Comparison of ENCODE assay signal across 8 mouse cellular contexts in genomic region chr4:134078694-134079093, GRCm38 (mm10). TPM values are rescaled to one million over a fixed set of nuclear protein-coding genes. Genes with fewer than 3 reads are reported as not detected.
DNase-seq lines count a peak whose midpoint lies in the region; ATAC-seq and TF ChIP-seq lines count a peak whose summit lies in the region.

No protein-coding gene starts in this region.

- H3K4me3 ChIP-seq in heart, adult 2 months, result no peak overlapping the region
- H3K4me3 ChIP-seq in olfactory bulb, adult 2 months (ENCODE audit: insufficient read depth, low read depth, low read length), result no peak overlapping the region

- 0 out of 2 replicates have a peak, but pooled peaks cover 3% of the 10 kb centered on the region for H3K27me3 ChIP-seq in heart, adult 2 months (ENCODE audit: control insufficient read depth, insufficient read depth, low read length)

- peak; percentile 47 to 49; a peak in 3 of 4 replicates for ATAC-seq in hematopoietic stem cell, adult 5-6 weeks (replicated peaks in 1 of 2; ENCODE audit: insufficient read depth in 1 of 2, low FRiP score in 2 of 2, low TSS enrichment in 1 of 2, low read depth in 1 of 2, poor library complexity in 2 of 2, severe bottlenecking in 2 of 2)

- no peak for DNase-seq in heart, adult 2 months
- DNase-seq in heart, postnatal 25 days (ENCODE audit: low spot score), result no peak
- peak; percentile 98 for DNase-seq in ES-CJ7 (ENCODE audit: low read depth, low spot score)
- DNase-seq in cerebellum, postnatal 14 days, result peak; percentile 41 to 64
- peak; percentile 27 to 45 for DNase-seq in left cerebral cortex, postnatal 25 days (ENCODE audit: low spot score in 2 of 2)
- DNase-seq in urinary bladder, adult 2 months (ENCODE audit: low spot score), result no peak

- no peak for TF ChIP-seq EP300 in heart, adult 2 months (IDR thresholded peaks at IDR 0.05; ENCODE audit: insufficient read depth, low read depth, low read length)

- no peak overlapping the region for H3K9ac ChIP-seq in heart, adult 2 months (ENCODE audit: low read depth, low read length)

- H3K79me2 ChIP-seq in heart, adult 2 months (replicated peaks; ENCODE audit: control insufficient read depth, insufficient read depth, low read length), result no peaks in the 10 kb centered on the region

- WGBS in heart, adult 2 months, result 30% methylated on average over 3 of the region's 3 CpGs
- 27% methylated on average over 3 of the region's 3 CpGs for WGBS in olfactory bulb, adult 2 months

- no peaks in the 10 kb centered on the region for H3K4me1 ChIP-seq in heart, adult 2 months (ENCODE audit: control insufficient read depth, insufficient read depth, low read length)
- H3K4me1 ChIP-seq in olfactory bulb, adult 2 months (ENCODE audit: control insufficient read depth, insufficient read depth, low read length), result peaks cover 17% of the 10 kb centered on the region

- TF ChIP-seq CTCF in heart, adult 2 months (IDR thresholded peaks at IDR 0.05), result peak; percentile 63
- TF ChIP-seq CTCF in olfactory bulb, adult 2 months (IDR thresholded peaks at IDR 0.05; ENCODE audit: insufficient read depth, low read depth, low read length), result peak; percentile 34; the same call in 1 of the 2 replicates

- intact Hi-C loops in heart, adult 2 months (cut with DNase I), result no loop called here
- intact Hi-C loops in heart, postnatal 25 days (cut with DNase I), result no loop called here
- intact Hi-C loops in left cerebral cortex, postnatal 25 days (cut with DNase I), result no loop called here

- no peaks in the 10 kb centered on the region for H3K36me3 ChIP-seq in heart, adult 2 months (ENCODE audit: control insufficient read depth, insufficient read depth, low read length)

- TF ChIP-seq POLR2A in heart, adult 2 months (IDR thresholded peaks at IDR 0.05; ENCODE audit: insufficient read depth, low read depth, low read length), result no peak
- TF ChIP-seq POLR2A in olfactory bulb, adult 2 months (IDR thresholded peaks at IDR 0.05; ENCODE audit: insufficient read depth, low read depth, low read length), result no peak

- no peak overlapping the region for H3K27ac ChIP-seq in heart, adult 2 months
- no peak overlapping the region for H3K27ac ChIP-seq in olfactory bulb, adult 2 months (ENCODE audit: insufficient read depth, low read depth, low read length)

RNA-seq across cellular contexts. Expression of gene Cd52, which starts 16.2 kb away (rescaled TPM):
- total RNA-seq in heart, adult 2 months (2021), result 1 to 10 TPM; 4.1 to 5.8 TPM
- 9.0 and 19.2 TPM in 2 replicates for polyA plus RNA-seq in heart, adult 2 months (2012; rRNA removed)
- total RNA-seq in heart, postnatal 25 days (2021), result 1 to 10 TPM; 3.6 to 4.5 TPM
- 342 and 372 TPM in 2 replicates for total RNA-seq in hematopoietic stem cell, adult 5-6 weeks (2017)
- total RNA-seq in left cerebral cortex, postnatal 25 days (2021), result 1 to 10 TPM; 1.6 to 3.4 TPM
- polyA plus RNA-seq in olfactory bulb, adult 2 months (2012; ENCODE audit: insufficient read depth, insufficient read length, low replicate concordance, missing spikeins), result not detected in 2 replicates
- polyA plus RNA-seq in urinary bladder, adult 2 months (2012; rRNA removed), result 31.3 and 32.6 TPM in 2 replicates

RNA-seq across cellular contexts. Expression of gene Crybg2, which starts 18.1 kb away (rescaled TPM):
- not detected for total RNA-seq in heart, adult 2 months (2021)
- polyA plus RNA-seq in heart, adult 2 months (2012; rRNA removed), result 0.49 TPM in 1 of 2 replicates, not detected in the other
- total RNA-seq in heart, postnatal 25 days (2021), result not detected
- 0.79 and 2.4 TPM in 2 replicates for total RNA-seq in hematopoietic stem cell, adult 5-6 weeks (2017)
- total RNA-seq in left cerebral cortex, postnatal 25 days (2021), result 1 to 10 TPM; 1.8 to 2.7 TPM
- not detected in 2 replicates for polyA plus RNA-seq in olfactory bulb, adult 2 months (2012; ENCODE audit: insufficient read depth, insufficient read length, low replicate concordance, missing spikeins)
- 11.8 and 17.7 TPM in 2 replicates for polyA plus RNA-seq in urinary bladder, adult 2 months (2012; rRNA removed)

RNA-seq across cellular contexts. Expression of gene Ubxn11, which starts 23.7 kb away (rescaled TPM):
- total RNA-seq in heart, adult 2 months (2021), result 1 to 10 TPM; 1.6 to 2.1 TPM
- 3.3 and 6.9 TPM in 2 replicates for polyA plus RNA-seq in heart, adult 2 months (2012; rRNA removed)
- total RNA-seq in heart, postnatal 25 days (2021), result 1 to 10 TPM; 1.1 to 1.5 TPM
- total RNA-seq in hematopoietic stem cell, adult 5-6 weeks (2017), result 4.2 and 6.3 TPM in 2 replicates
- total RNA-seq in left cerebral cortex, postnatal 25 days (2021), result 10 to 100 TPM; 29.5 to 34.7 TPM
- polyA plus RNA-seq in olfactory bulb, adult 2 months (2012; ENCODE audit: insufficient read depth, insufficient read length, low replicate concordance, missing spikeins), result not detected in 2 replicates
- polyA plus RNA-seq in urinary bladder, adult 2 months (2012; rRNA removed), result 4.1 and 4.2 TPM in 2 replicates

RNA-seq across cellular contexts. Expression of gene Zfp683, which starts 25.1 kb away (rescaled TPM):
- not detected for total RNA-seq in heart, adult 2 months (2021)
- not detected in 2 replicates for polyA plus RNA-seq in heart, adult 2 months (2012; rRNA removed)
- total RNA-seq in heart, postnatal 25 days (2021), result not detected
- 1.4 TPM in 1 of 2 replicates, not detected in the other for total RNA-seq in hematopoietic stem cell, adult 5-6 weeks (2017)
- not detected for total RNA-seq in left cerebral cortex, postnatal 25 days (2021)
- not detected in 2 replicates for polyA plus RNA-seq in olfactory bulb, adult 2 months (2012; ENCODE audit: insufficient read depth, insufficient read length, low replicate concordance, missing spikeins)
- polyA plus RNA-seq in urinary bladder, adult 2 months (2012; rRNA removed), result 0.37 and 0.44 TPM in 2 replicates

RNA-seq across cellular contexts. Expression of gene Sh3bgrl3, which starts 49.9 kb away (rescaled TPM):
- 10 to 100 TPM; 34.3 to 45.7 TPM for total RNA-seq in heart, adult 2 months (2021)
- polyA plus RNA-seq in heart, adult 2 months (2012; rRNA removed), result 98.9 and 139 TPM in 2 replicates
- 10 to 100 TPM; 38.8 to 41.8 TPM for total RNA-seq in heart, postnatal 25 days (2021)
- total RNA-seq in hematopoietic stem cell, adult 5-6 weeks (2017), result 118 and 287 TPM in 2 replicates
- total RNA-seq in left cerebral cortex, postnatal 25 days (2021), result 100 to 1,000 TPM; 212 to 218 TPM
- polyA plus RNA-seq in olfactory bulb, adult 2 months (2012; ENCODE audit: insufficient read depth, insufficient read length, low replicate concordance, missing spikeins), result 1,207 TPM in 1 of 2 replicates, not detected in the other
- 337 and 349 TPM in 2 replicates for polyA plus RNA-seq in urinary bladder, adult 2 months (2012; rRNA removed)

Comparison
In these comparisons a context has a peak if more than half of its experiments do, and no peak if none do; other contexts are left out.
1. DNase-seq: peak in ES-CJ7 (single experiment), cerebellum, postnatal 14 days (2 of 2) and left cerebral cortex, postnatal 25 days (2 of 2); none in heart, adult 2 months (0 of 2), heart, postnatal 25 days (single experiment) and urinary bladder, adult 2 months (single experiment).
2. RNA of gene Cd52, which starts 16.2 kb away (total RNA-seq): 342 to 372 TPM in hematopoietic stem cell, adult 5-6 weeks; 4.1 to 5.8 TPM in heart, adult 2 months, 3.6 to 4.5 TPM in heart, postnatal 25 days and 1.6 to 3.4 TPM in left cerebral cortex, postnatal 25 days; every median in the first group is over 10 times any median in the second.